Mouse (Mus musculus) kidney, postnatal 4 days (tissue): ENCODE data around the gene Gm8909.
"Not testable (repeated sequence)": the region's sequence is repeated elsewhere in the genome, so short reads cannot be mapped to it uniquely, and the experiment has no call there.

Experiments
- DNase-seq, 2 experiments: peaks; one replicate each; pipeline ENCODE4 v3.0.0; 2021; ENCODE audit warnings: mixed read lengths in 2 of 2

Gm8909 gene

GRCm38 (mm10) chr17:36168039-36168652 lies at the start of gene Gm8909:
Gene Gm8909, minus strand, starts transcription at chr17:36168537.
- peak in 1 of 2 experiments; percentile 18 for DNase-seq

GRCm38 (mm10) chr17:36215586-36215985 lies 47.2 kb upstream of the Gm8909 start:
- no peak for DNase-seq

GRCm38 (mm10) chr17:36206846-36207245 lies 38.5 kb upstream of the Gm8909 start:
- DNase-seq, result no peak

- DNase-seq, result peak; percentile 12 to 24
Observed at GRCm38 (mm10) chr17:36205862-36206261, 37.5 kb upstream of the Gm8909 start.

DNA sequence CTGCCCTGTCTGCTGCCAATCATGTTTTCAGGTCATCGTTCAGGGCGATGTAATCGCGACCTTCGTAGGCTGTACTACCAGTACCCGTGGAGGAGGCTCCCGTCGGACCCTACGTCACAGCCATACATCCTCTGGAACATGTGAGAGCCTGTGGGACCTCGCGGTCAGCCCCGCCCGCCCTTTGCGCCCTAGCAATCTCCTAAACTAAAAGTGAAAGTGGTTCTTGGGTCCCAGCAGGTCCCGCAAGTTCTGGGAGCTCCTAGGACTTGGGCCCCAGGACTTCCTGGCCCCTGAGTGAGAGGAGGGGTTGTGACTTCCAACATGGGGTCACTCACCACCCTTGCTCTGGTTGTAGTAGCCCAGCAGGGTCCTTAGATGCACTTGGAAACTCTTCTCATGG lies 37.1 kb upstream of the Gm8909 start:
- DNase-seq, result peak; percentile 14 to 18

DNA sequence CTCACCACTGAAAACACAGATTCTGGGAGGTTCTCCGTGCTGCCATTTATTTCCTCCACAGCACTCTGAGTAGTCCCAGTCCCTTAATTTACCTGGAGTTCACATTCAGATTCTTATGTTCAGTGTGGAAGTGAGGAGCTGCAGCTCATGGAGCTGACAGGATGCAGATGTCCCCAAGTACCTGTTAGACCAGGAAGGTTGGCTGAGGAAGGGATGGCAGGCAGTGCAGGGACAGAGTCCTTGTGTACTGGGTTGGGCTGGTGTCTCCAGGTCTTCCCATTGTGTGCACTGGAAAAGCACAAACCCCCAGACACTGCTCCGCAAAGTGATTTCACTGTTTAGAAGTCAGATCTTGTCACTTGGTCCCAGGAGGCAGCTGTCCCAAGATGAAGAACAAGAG lies 33.5 kb upstream of the Gm8909 start:
- DNase-seq, result no peak

GRCm38 (mm10) chr17:36198317-36198716 lies 30.0 kb upstream of the Gm8909 start:
- DNase-seq, result peak; percentile 23 to 44

- no peak for DNase-seq
Observed at GRCm38 (mm10) chr17:36194471-36194870, 26.1 kb upstream of the Gm8909 start.

DNA sequence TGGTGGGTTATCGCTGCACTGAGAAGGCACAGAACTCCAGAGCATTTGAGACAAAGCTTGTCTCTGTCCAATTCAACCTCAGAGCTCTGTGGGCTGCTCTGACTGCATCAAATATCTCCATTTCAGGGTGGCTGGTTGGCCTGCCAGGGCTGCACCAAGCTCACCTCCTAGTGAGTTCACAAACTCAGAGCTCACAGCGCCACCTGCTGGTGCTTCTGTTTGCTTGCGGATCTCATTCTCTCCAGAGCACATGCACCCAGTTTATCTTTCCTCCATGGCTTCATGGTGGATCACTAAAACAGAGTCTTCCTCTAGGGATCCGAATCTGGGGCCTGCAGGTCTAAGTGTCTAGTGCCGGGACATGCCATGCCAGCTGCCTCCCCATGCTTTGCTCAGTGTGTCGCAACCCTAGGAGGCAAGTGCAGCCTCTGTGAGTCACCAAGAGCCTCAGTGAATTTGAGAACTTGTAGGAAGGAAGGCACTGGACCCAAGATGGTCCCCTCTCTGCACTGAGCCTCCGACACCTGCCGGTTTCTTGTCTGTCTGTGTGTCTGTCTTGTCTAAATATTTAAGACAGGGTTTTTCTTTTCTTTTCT lies 25.3 kb upstream of the Gm8909 start:
- peak; percentile 85 to 86 for DNase-seq

GRCm38 (mm10) chr17:36192371-36192770 lies 24.0 kb upstream of the Gm8909 start:
- no peak for DNase-seq

DNA sequence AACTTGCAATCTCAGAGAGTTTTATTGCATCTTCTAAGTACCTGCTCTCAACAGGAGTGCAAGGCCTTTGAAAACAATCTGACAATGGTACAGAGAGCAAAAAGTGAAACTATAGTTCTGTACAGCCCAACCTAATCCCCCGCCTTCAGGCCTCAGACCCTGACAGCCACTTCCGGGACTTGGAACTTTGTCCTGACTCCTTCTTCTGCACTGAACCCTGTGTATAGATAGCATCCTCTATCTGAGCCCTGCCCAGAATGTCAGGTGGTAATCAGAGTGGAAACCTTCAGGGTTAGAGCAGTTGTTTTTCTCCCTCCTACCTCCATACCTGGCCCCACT lies 21.8 kb upstream of the Gm8909 start, which contains the start of gene H2-T3:
Gene H2-T3 (minus strand): TSS at position 119 of the 339 bp plus-strand sequence.
- no peak for DNase-seq

GRCm38 (mm10) chr17:36189491-36190168 lies 21.3 kb upstream of the Gm8909 start:
- DNase-seq, result no peak

- DNase-seq, result no peak
Observed at GRCm38 (mm10) chr17:36187540-36187939, 19.2 kb upstream of the Gm8909 start.

- DNase-seq, result no peak
Observed at GRCm38 (mm10) chr17:36182212-36182611, 13.9 kb upstream of the Gm8909 start.

DNA sequence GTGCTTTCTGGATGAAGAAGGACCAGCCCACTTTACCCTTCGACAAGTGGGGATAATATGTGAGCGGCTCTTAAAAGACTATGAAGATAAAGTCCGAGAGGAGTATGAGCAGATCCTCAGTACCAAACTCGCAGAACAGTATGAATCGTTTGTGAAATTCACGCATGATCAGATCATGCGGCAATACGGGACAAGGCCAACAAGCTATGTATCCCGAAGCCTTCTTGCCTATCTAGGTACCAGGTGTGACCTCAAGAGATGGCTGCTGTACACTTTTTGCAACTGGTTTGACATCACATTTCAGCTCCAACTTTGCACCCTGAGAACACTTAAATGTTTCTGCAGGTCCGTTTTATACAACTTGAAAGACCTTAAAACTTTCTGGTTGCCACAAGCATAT lies 11.1 kb upstream of the Gm8909 start:
- DNase-seq, result not testable (repeated sequence)

- peak; percentile 27 to 32 for DNase-seq
Observed at GRCm38 (mm10) chr17:36178938-36179337, 10.6 kb upstream of the Gm8909 start.

- not testable (repeated sequence) for DNase-seq
Observed at GRCm38 (mm10) chr17:36176132-36176531, 7.8 kb upstream of the Gm8909 start.

- DNase-seq, result no peak
Observed at GRCm38 (mm10) chr17:36170287-36170814, 2.0 kb upstream of the Gm8909 start.

DNA sequence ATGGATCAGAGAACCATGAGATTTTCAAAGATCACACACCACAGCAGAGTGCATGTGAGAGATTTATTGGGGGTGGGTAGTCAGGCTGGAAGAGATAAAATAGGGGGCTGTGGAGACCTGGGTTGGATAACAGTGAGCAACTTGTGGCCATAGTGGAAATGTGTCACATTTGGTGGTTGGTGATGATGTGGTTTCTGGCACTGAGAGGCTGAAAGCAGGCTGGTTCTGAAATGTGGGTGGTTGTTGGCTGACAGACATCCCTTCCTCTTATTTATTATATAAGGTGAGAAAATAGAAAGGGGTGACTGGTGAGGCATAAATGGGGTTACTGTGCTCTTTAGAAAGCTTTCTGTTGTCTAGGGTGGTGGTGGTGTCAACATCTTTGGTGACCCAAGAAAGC lies 1.4 kb upstream of the Gm8909 start:
- DNase-seq, result no peak

DNA sequence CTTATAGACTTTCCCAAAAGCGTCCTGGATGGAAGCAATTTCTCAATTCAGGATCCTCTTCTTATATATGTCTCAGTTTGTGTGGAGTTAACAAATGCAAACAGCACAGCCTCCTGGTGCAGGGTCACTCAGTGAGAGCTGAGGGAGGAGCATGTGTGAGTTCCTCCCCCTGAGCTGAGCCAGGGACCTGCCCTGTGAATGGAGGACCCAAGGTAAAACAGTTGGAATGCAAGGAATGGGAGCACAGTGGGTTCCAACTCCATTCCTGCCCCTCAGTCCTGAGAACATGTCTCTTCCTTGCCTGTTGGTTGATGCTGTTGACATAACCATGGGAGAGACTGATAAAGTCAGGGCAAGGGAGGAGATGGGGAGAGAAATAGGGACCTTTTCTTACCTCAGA lies 757 bp upstream of the Gm8909 start:
- DNase-seq, result not testable (repeated sequence)

GRCm38 (mm10) chr17:36167306-36168038 lies 865 bp downstream of the Gm8909 start:
- no peak for DNase-seq

- DNase-seq, result not testable (repeated sequence)
Observed at GRCm38 (mm10) chr17:36166901-36167300, 1.4 kb downstream of the Gm8909 start.
